Mouse (Mus musculus) forebrain, embryonic 13.5 days (tissue): ENCODE measurements at regions not wholly inside any gene's neighbourhood (a gene's known extent, or its start where the extent isn't known, plus 50 kb on each side); places are given as distances from the start of the nearest gene placed in this dataset.

Experiments used
- ATAC-seq: fragments of 200-750 bp; cut with Nextera tagmentation; 2 replicates; pipeline ENCODE4 v1.8.0; 2017
- H3K27ac ChIP-seq: fragments of 300-500 bp; sonication (generic); 2 replicates; pipeline ENCODE4 v1.5.1; 2015; ENCODE audit warnings: inconsistent platforms, mild to moderate bottlenecking, moderate library complexity
- H3K27me3 ChIP-seq: fragments of 300-500 bp; sonication (generic); 2 replicates; pipeline ENCODE4 v1.6.1; 2015; ENCODE audit warnings: mild to moderate bottlenecking, inconsistent platforms
- H3K36me3 ChIP-seq: fragments of 300-500 bp; sonication (generic); 2 replicates; pipeline ENCODE4 v1.6.1; 2015; ENCODE audit warnings: mild to moderate bottlenecking, inconsistent platforms; ENCODE audit not compliant: poor library complexity, severe bottlenecking
- H3K4me1 ChIP-seq: fragments of 300-500 bp; sonication (generic); 2 replicates; pipeline ENCODE4 v1.6.1; 2015; ENCODE audit warnings: inconsistent platforms
- H3K4me2 ChIP-seq: fragments of 300-500 bp; sonication (generic); 2 replicates; pipeline ENCODE4 v1.6.1; 2015; ENCODE audit warnings: inconsistent platforms, mild to moderate bottlenecking, moderate library complexity
- H3K4me3 ChIP-seq: fragments of 300-500 bp; sonication (generic); 2 replicates; pipeline ENCODE4 v1.5.1; 2015; ENCODE audit warnings: mild to moderate bottlenecking, inconsistent platforms
- H3K9ac ChIP-seq: fragments of 300-500 bp; sonication (generic); 2 replicates; pipeline ENCODE4 v1.6.1; 2015; ENCODE audit warnings: mild to moderate bottlenecking, inconsistent platforms
- H3K9me3 ChIP-seq: fragments of 300-500 bp; sonication (generic); replicated peaks from 2 replicates; pipeline ENCODE4 v1.6.1; 2016; ENCODE audit warnings: inconsistent platforms
- WGBS: fragments of 180-500 bp; shearing (Covaris S2); methylation state at CpG from one replicate; pipeline ENCODE4 v1.1.7; 2015; 5-methylcytosine and 5-hydroxymethylcytosine counted together

- H3K4me3 ChIP-seq, result no peak overlapping the region
- no peak overlapping the region for H3K27ac ChIP-seq
- 65% methylated on average over 9 of the region's 9 CpGs for WGBS
- no peaks in the 10 kb centered on the region for H3K9me3 ChIP-seq
- H3K36me3 ChIP-seq, result no peaks in the 10 kb centered on the region
- H3K9ac ChIP-seq, result no peak overlapping the region
- no peaks in the 10 kb centered on the region for H3K4me1 ChIP-seq
- peak; percentile 48; the same call in 1 of the 2 replicates for ATAC-seq
- H3K27me3 ChIP-seq, result no peaks in the 10 kb centered on the region
- no peak overlapping the region for H3K4me2 ChIP-seq
These were observed 217.6 kb upstream of the Hs6st1 start for GRCm38 (mm10) chr1:35850566-35851085.

DNA sequence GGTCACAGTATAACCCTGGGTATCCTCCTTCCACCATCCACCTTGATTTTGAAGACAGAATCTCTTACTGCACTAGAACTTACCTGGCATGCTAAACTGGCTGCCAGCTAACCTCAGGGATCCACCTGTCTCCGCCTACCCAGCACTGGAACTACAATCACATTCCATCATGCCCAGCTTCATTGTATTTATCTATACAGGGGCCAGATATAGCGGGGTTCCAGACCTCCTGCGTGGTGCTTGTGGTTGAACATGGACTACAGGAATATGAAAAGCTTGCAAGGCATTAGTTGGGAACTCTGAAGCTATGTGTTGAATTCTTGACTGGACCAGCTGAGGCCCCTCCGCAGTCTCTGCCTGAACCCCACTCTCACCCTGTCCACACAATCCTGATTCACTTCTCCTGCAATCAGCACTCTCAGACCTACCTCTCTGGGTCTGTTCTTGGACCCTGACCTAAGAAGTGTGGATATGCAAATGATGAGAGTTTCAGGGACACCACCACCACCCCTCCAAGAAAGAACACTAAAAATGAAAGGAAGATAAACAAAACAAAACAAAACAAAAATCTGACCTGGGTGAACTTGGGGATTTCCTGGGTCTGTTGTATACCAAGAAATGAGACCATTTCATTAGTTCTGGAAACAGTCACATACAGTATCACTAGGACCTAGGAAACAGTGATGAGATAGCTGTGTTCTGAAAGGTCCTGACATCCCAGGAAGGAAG is 216.4 kb upstream of the Hs6st1 start:
- H3K27me3 ChIP-seq, result no peaks in the 10 kb centered on the region
- no peak for ATAC-seq
- no peaks in the 10 kb centered on the region for H3K9me3 ChIP-seq
- H3K9ac ChIP-seq, result no peak overlapping the region
- WGBS, result 92% methylated on average over 4 of the region's 4 CpGs
- H3K4me2 ChIP-seq, result no peak overlapping the region
- H3K4me1 ChIP-seq, result no peaks in the 10 kb centered on the region
- no peaks in the 10 kb centered on the region for H3K36me3 ChIP-seq
- no peak overlapping the region for H3K4me3 ChIP-seq
- H3K27ac ChIP-seq, result no peak overlapping the region

DNA sequence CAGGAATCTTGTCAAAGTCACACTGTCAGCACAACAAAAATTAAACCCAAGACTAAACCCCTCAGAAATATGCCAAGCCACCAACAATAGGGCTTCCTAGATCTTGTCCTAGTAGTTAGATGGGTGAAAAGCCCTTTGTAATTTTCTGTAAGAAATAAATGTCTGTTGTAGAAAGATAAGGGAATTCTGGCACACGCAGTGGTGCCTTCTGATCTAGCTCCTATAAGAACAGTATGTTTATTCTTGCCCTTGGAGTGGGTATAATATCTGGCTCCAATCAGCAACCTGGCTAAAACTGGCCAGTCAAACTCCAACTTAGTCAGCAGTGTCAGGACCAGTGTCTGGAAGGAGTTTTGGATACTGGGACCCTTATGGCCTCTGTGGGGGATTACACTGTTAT is 215.2 kb upstream of the Hs6st1 start:
- no peak overlapping the region for H3K4me2 ChIP-seq
- no peaks in the 10 kb centered on the region for H3K27me3 ChIP-seq
- no peak overlapping the region for H3K27ac ChIP-seq
- no peak overlapping the region for H3K4me3 ChIP-seq
- no peaks in the 10 kb centered on the region for H3K4me1 ChIP-seq
- H3K36me3 ChIP-seq, result no peaks in the 10 kb centered on the region
- no peak for ATAC-seq
- H3K9me3 ChIP-seq, result no peaks in the 10 kb centered on the region
- 83% methylated on average over 1 of the region's 1 CpGs for WGBS
- no peak overlapping the region for H3K9ac ChIP-seq

DNA sequence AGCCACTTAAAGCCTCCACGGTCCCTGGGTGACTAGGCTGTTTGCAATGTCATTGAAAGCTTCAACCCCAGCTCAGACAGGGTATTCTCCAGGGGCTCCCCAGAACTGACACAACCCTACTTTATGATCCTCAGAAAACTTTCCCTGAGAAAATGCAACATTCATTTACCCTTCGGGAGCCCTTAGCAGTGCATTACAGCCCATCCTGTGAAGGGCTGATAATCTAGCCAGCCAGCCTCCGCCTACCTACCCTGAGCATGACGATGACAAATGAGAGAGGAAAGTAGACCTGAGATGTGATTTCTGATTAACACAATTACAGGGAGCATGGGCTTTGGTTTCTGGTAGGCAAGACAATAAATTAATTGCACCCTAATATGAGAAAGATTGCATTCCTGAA is 212.6 kb upstream of the Hs6st1 start:
- Histone ChIP-seq H3K9me3 (no peaks in the 10 kb centered on the region), H3K4me1 (no peaks in the 10 kb centered on the region), H3K4me2 (no peak overlapping the region), H3K27me3 (no peaks in the 10 kb centered on the region), H3K4me3 (no peak overlapping the region), H3K36me3 (no peaks in the 10 kb centered on the region), H3K27ac (no peak overlapping the region), H3K9ac (no peak overlapping the region)
- 94% methylated on average over 4 of the region's 4 CpGs for WGBS
- no peak for ATAC-seq

GRCm38 (mm10) chr1:35858342-35858741 is 209.9 kb upstream of the Hs6st1 start:
- 91% methylated on average over 3 of the region's 3 CpGs for WGBS
- Histone ChIP-seq H3K4me3 (no peak overlapping the region), H3K4me1 (no peaks in the 10 kb centered on the region), H3K27ac (no peak overlapping the region), H3K36me3 (no peaks in the 10 kb centered on the region), H3K9ac (no peak overlapping the region), H3K27me3 (no peaks in the 10 kb centered on the region), H3K4me2 (no peak overlapping the region), H3K9me3 (no peaks in the 10 kb centered on the region)
- ATAC-seq, result no peak

- ATAC-seq, result no peak
- no peaks in the 10 kb centered on the region for H3K9me3 ChIP-seq
- no peaks in the 10 kb centered on the region for H3K36me3 ChIP-seq
- no peak overlapping the region for H3K4me3 ChIP-seq
- 88% methylated on average over 5 of the region's 5 CpGs for WGBS
- H3K27me3 ChIP-seq, result no peaks in the 10 kb centered on the region
- H3K9ac ChIP-seq, result no peak overlapping the region
- no peak overlapping the region for H3K27ac ChIP-seq
- no peak overlapping the region for H3K4me2 ChIP-seq
- H3K4me1 ChIP-seq, result no peaks in the 10 kb centered on the region
These were observed 207.4 kb upstream of the Hs6st1 start for GRCm38 (mm10) chr1:35860779-35861178.

DNA sequence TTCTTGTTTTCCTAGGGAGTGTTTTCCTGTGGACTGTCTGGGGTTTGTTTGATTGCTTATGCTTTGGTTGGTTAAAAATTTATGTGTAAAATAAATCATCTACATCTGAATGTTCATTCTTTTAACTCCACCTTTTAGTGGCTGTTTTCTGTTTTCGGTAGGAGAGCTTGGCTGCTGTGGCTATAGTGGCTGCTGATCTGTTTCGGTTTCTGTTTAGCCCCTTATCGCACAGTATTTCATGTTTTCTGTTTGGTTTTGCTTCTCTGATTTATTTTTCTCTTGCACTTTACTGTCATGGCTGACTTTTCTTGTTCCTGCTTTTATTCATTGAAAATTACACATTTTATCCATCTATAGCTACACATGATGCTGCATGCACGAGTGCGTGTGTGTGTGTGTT is 206.0 kb upstream of the Hs6st1 start:
- Histone ChIP-seq H3K9me3 (no peaks in the 10 kb centered on the region), H3K27me3 (no peaks in the 10 kb centered on the region), H3K9ac (no peak overlapping the region), H3K4me2 (no peak overlapping the region), H3K4me1 (no peaks in the 10 kb centered on the region), H3K27ac (no peak overlapping the region), H3K36me3 (no peaks in the 10 kb centered on the region), H3K4me3 (no peak overlapping the region)
- WGBS, result 91% methylated on average over 5 of the region's 5 CpGs
- ATAC-seq, result no peak

GRCm38 (mm10) chr1:35862661-35863060 is 205.5 kb upstream of the Hs6st1 start:
- H3K4me2 ChIP-seq, result no peak overlapping the region
- ATAC-seq, result no peak
- no peak overlapping the region for H3K9ac ChIP-seq
- H3K27ac ChIP-seq, result no peak overlapping the region
- WGBS, result 88% methylated on average over 2 of the region's 2 CpGs
- H3K27me3 ChIP-seq, result no peaks in the 10 kb centered on the region
- H3K4me3 ChIP-seq, result no peak overlapping the region
- H3K4me1 ChIP-seq, result no peaks in the 10 kb centered on the region
- no peaks in the 10 kb centered on the region for H3K9me3 ChIP-seq
- H3K36me3 ChIP-seq, result no peaks in the 10 kb centered on the region

DNA sequence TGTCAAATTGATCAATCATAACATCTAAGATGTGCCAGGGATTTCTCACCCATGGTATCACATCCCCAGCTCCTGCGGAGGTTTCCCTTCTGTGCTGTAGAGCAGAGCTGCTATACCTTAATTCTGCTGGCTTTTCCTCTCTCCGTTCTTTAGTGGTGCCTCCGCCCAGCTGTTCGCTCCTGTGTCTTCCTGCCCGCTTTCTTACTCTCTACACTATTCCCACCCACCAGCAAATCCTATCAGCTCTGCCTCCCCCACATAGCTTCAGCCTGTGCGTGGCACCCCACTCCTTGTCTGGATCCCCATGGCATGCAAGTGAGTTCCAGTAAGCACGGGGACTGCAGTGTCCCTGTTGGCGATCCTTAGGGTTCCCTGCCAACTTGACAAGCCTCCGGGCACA is 204.0 kb upstream of the Hs6st1 start:
- Histone ChIP-seq H3K4me1 (peaks cover 2% of the 10 kb centered on the region), H3K27ac (no peak overlapping the region), H3K9me3 (no peaks in the 10 kb centered on the region), H3K27me3 (no peaks in the 10 kb centered on the region), H3K4me2 (no peak overlapping the region), H3K9ac (no peak overlapping the region), H3K4me3 (no peak overlapping the region), H3K36me3 (no peaks in the 10 kb centered on the region)
- no peak for ATAC-seq
- 90% methylated on average over 9 of the region's 9 CpGs for WGBS

DNA sequence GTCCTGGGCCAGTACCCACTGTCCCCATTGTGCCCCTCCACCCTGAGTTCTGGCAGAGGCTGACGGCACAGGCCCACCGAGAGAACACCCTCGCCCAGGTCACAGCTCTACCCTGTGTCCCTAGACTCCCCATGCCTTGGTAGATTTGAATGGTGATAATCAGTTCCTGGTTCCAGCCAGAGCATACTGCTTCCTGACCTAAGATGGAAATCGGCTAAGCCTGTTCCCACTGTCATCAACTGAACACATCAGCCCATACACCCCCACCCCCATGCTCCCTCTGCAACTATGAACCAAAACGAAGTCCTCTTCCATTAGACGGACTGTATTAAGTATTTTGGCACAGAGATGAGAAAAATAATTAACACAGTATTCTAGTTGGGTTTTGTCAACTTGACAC is 202.9 kb upstream of the Hs6st1 start:
- WGBS, result 84% methylated on average over 6 of the region's 6 CpGs
- no peak overlapping the region for H3K4me2 ChIP-seq
- H3K36me3 ChIP-seq, result no peaks in the 10 kb centered on the region
- H3K27ac ChIP-seq, result no peak overlapping the region
- no peak overlapping the region for H3K4me3 ChIP-seq
- H3K9me3 ChIP-seq, result no peaks in the 10 kb centered on the region
- H3K27me3 ChIP-seq, result no peaks in the 10 kb centered on the region
- peaks cover 12% of the 10 kb centered on the region for H3K4me1 ChIP-seq
- H3K9ac ChIP-seq, result no peak overlapping the region
- ATAC-seq, result no peak

DNA sequence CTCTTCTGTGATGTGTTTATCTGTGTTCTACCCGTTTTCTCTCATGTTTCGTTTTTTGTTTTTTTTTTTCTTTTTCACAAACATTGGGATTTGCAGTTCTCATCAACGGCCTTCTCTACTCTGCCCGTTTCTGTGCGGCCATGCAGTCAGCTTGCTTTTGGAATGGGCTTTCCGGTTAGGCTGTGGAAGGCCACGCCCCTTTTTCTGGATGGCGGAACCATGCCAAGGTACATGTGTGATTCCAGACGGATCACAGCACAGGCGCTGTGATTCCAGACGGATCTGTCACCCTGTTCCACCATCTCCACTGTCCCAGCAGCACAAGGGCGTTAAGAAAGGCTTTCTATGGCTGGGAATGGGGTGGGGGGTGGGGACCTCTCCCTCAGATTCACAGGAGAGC is 201.6 kb upstream of the Hs6st1 start:
- no peak for ATAC-seq
- Histone ChIP-seq H3K36me3 (no peaks in the 10 kb centered on the region), H3K27me3 (no peaks in the 10 kb centered on the region), H3K4me2 (no peak overlapping the region), H3K9ac (no peak overlapping the region), H3K27ac (no peak overlapping the region), H3K9me3 (no peaks in the 10 kb centered on the region), H3K4me1 (peaks cover 19% of the 10 kb centered on the region), H3K4me3 (no peak overlapping the region)
- WGBS, result 89% methylated on average over 12 of the region's 12 CpGs

- WGBS, result 14% methylated on average over 17 of the region's 17 CpGs
- Histone ChIP-seq H3K36me3 (no peaks in the 10 kb centered on the region), H3K4me2 (peak overlapping the region; percentile 54), H3K27ac (peak overlapping the region; percentile 59), H3K9ac (no peak overlapping the region), H3K4me1 (peaks cover 20% of the 10 kb centered on the region), H3K4me3 (peak overlapping the region; percentile 17), H3K9me3 (no peaks in the 10 kb centered on the region), H3K27me3 (no peaks in the 10 kb centered on the region)
- ATAC-seq, result peak; percentile 98
These were observed 198.6 kb upstream of the Hs6st1 start for GRCm38 (mm10) chr1:35869381-35870143.
